Mouse (Mus musculus): ENCODE results near the gene Otop2.

DNA sequence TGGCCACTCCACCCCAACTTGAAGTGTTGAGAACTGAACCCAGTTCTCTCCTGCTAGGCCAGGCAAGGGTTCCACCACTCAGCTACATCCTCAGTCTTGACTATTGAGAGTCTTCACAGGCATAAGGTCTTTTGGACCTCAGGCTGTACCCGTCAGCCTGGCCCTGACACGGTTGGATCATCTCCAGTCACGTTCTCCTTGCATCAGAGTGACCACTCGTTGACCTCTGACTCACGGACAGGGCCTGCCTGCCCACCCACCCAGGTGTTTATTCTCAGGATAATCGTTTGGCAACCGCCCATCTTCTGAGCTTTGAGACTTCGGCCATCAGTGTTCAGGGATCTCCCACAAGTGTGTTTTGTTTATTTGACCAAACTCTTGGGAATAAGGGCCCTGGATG, 3.8 kb upstream of the Otop2 start:
- TF ChIP-seq GATA1 (IDR thresholded peaks at IDR 0.05; ENCODE audit: borderline replicate concordance, low read length) (no peak), FLI1 (IDR thresholded peaks at IDR 0.05; ENCODE audit: low read length) (no peak)

Data from megakaryocyte, embryonic 14.5 days (primary cell).